Comparison of ENCODE assay signal across 8 mouse cellular contexts in the genomic region with DNA sequence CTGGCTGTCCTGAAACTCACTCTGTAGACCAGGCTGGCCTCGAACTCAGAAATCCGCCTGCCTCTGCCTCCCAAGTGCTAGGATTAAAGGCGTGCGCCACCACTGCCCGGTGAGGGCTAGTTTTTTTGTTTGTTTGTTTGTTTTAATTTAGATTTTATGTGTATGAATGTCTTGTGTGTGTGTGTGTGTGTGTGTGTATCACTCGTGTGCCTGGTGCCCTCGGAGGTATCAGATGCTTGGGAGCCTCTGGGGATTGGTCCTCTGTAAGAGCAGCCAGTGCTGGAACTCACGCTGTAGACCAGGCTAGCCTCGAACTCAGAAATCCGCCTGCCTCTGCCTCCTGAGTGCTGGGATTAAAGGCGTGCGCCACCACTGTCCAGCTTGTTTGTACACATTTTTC. TPM values are rescaled to one million over a fixed set of nuclear protein-coding genes. Genes with fewer than 3 reads are reported as not detected.
DNase-seq lines count a peak whose midpoint lies in the region; ATAC-seq and TF ChIP-seq lines count a peak whose summit lies in the region.
"Not testable (repeated sequence)": the region's sequence is repeated elsewhere in the genome, so short reads cannot be mapped to it uniquely, and the experiment has no call there.

No protein-coding gene starts in this region.

- WGBS in embryonic facial prominence, embryonic 10.5 days, result 70% methylated on average over 12 of the region's 12 CpGs
- 67% methylated on average over 12 of the region's 12 CpGs for WGBS in forebrain, embryonic 16.5 days
- WGBS in hindbrain, embryonic 12.5 days, result 69% methylated on average over 12 of the region's 12 CpGs
- 79% methylated on average over 10 of the region's 12 CpGs for WGBS in kidney, postnatal 0 days
- 56% methylated on average over 12 of the region's 12 CpGs for WGBS in liver, embryonic 15.5 days (ENCODE audit: insufficient replicate concordance)
- 66% methylated on average over 12 of the region's 12 CpGs for WGBS in midbrain, embryonic 15.5 days
- WGBS in stomach, embryonic 15.5 days, result 66% methylated on average over 12 of the region's 12 CpGs

- ATAC-seq in forebrain, embryonic 16.5 days, result peak; percentile 15
- peak; percentile 20; the same call in 1 of the 2 replicates for ATAC-seq in hindbrain, embryonic 12.5 days (ENCODE audit: low FRiP score)
- ATAC-seq in kidney, postnatal 0 days (replicated peaks; ENCODE audit: low FRiP score, low read depth); liver, embryonic 15.5 days (ENCODE audit: insufficient read depth); stomach, embryonic 15.5 days (ENCODE audit: insufficient read depth, low FRiP score, low read depth): not testable (repeated sequence)
- ATAC-seq in midbrain, embryonic 15.5 days (replicated peaks), result peak; percentile 37

- peaks cover 21% of the 10 kb centered on the region for H3K36me3 ChIP-seq in E14TG2a.4 (ENCODE audit: insufficient read depth, low read length)
- peaks cover 27% of the 10 kb centered on the region for H3K36me3 ChIP-seq in embryonic facial prominence, embryonic 10.5 days (replicated peaks)
- not testable (repeated sequence) for H3K36me3 ChIP-seq in forebrain, embryonic 16.5 days (ENCODE audit: control insufficient read depth, insufficient read depth); hindbrain, embryonic 12.5 days; kidney, postnatal 0 days (ENCODE audit: insufficient read depth, low read length); midbrain, embryonic 15.5 days (replicated peaks); stomach, embryonic 15.5 days
- peaks cover 20% of the 10 kb centered on the region for H3K36me3 ChIP-seq in liver, embryonic 15.5 days (replicated peaks)

- H3K4me3 ChIP-seq in E14TG2a.4 (replicated peaks; ENCODE audit: low read length), result peak overlapping the region; percentile 77
- H3K4me3 ChIP-seq in embryonic facial prominence, embryonic 10.5 days, result peak overlapping the region; percentile 63
- H3K4me3 ChIP-seq in forebrain, embryonic 16.5 days (replicated peaks; ENCODE audit: low read length), result peak overlapping the region; percentile 66
- H3K4me3 ChIP-seq in hindbrain, embryonic 12.5 days, result peak overlapping the region; percentile 46
- peak overlapping the region; percentile 45 for H3K4me3 ChIP-seq in kidney, postnatal 0 days (replicated peaks; ENCODE audit: low read depth, low read length)
- peak overlapping the region; percentile 77 for H3K4me3 ChIP-seq in liver, embryonic 15.5 days (replicated peaks)
- H3K4me3 ChIP-seq in midbrain, embryonic 15.5 days, result peak overlapping the region; percentile 46
- H3K4me3 ChIP-seq in stomach, embryonic 15.5 days (replicated peaks), result peak overlapping the region; percentile 51

- H3K4me1 ChIP-seq in E14TG2a.4 (replicated peaks; ENCODE audit: low read depth, low read length), result peaks cover 26% of the 10 kb centered on the region
- not testable (repeated sequence) for H3K4me1 ChIP-seq in embryonic facial prominence, embryonic 10.5 days; kidney, postnatal 0 days (replicated peaks; ENCODE audit: insufficient read depth, low read length); midbrain, embryonic 15.5 days; stomach, embryonic 15.5 days
- peaks cover 11% of the 10 kb centered on the region for H3K4me1 ChIP-seq in forebrain, embryonic 16.5 days (replicated peaks; ENCODE audit: control insufficient read depth, insufficient read depth, low read length)
- peaks cover 15% of the 10 kb centered on the region; the same call in 1 of the 2 replicates for H3K4me1 ChIP-seq in hindbrain, embryonic 12.5 days
- H3K4me1 ChIP-seq in liver, embryonic 15.5 days (replicated peaks), result peaks cover 47% of the 10 kb centered on the region

- not testable (repeated sequence) for H3K27me3 ChIP-seq in E14TG2a.4 (ENCODE audit: insufficient read depth, low read length); embryonic facial prominence, embryonic 10.5 days (replicated peaks; ENCODE audit: low read depth, poor library complexity, severe bottlenecking); forebrain, embryonic 16.5 days (replicated peaks; ENCODE audit: control insufficient read depth, insufficient read depth, low read length); hindbrain, embryonic 12.5 days; kidney, postnatal 0 days (ENCODE audit: insufficient read depth, low read length); liver, embryonic 15.5 days; midbrain, embryonic 15.5 days (replicated peaks); stomach, embryonic 15.5 days (replicated peaks)

- not testable (repeated sequence) for DNase-seq in embryonic facial prominence, embryonic 10.5 days (ENCODE audit: low spot score); kidney, postnatal 0 days (ENCODE audit: low spot score)

- peak overlapping the region; percentile 92 for H3K27ac ChIP-seq in embryonic facial prominence, embryonic 10.5 days (replicated peaks)
- H3K27ac ChIP-seq in forebrain, embryonic 16.5 days (ENCODE audit: low read length), result peak overlapping the region; percentile 99
- H3K27ac ChIP-seq in hindbrain, embryonic 12.5 days, result peak overlapping the region; percentile 95
- peak overlapping the region; percentile 89 for H3K27ac ChIP-seq in kidney, postnatal 0 days
- H3K27ac ChIP-seq in liver, embryonic 15.5 days (replicated peaks), result peak overlapping the region; percentile 92
- H3K27ac ChIP-seq in midbrain, embryonic 15.5 days, result peak overlapping the region; percentile 98
- peak overlapping the region; percentile 96 for H3K27ac ChIP-seq in stomach, embryonic 15.5 days

- H3K9me3 ChIP-seq in E14TG2a.4 (ENCODE audit: low read length); embryonic facial prominence, embryonic 10.5 days; forebrain, embryonic 16.5 days (ENCODE audit: control insufficient read depth, low read length); hindbrain, embryonic 12.5 days (replicated peaks); kidney, postnatal 0 days (replicated peaks; ENCODE audit: low read length); liver, embryonic 15.5 days (replicated peaks); midbrain, embryonic 15.5 days; stomach, embryonic 15.5 days: not testable (repeated sequence)

- peak overlapping the region; percentile 78 for H3K4me2 ChIP-seq in forebrain, embryonic 16.5 days (ENCODE audit: low read length)
- H3K4me2 ChIP-seq in hindbrain, embryonic 12.5 days (replicated peaks), result peak overlapping the region; percentile 69
- peak overlapping the region; percentile 78 for H3K4me2 ChIP-seq in kidney, postnatal 0 days (ENCODE audit: low read length)
- peak overlapping the region; percentile 87 for H3K4me2 ChIP-seq in liver, embryonic 15.5 days
- H3K4me2 ChIP-seq in midbrain, embryonic 15.5 days, result peak overlapping the region; percentile 71
- H3K4me2 ChIP-seq in stomach, embryonic 15.5 days, result peak overlapping the region; percentile 61

- not testable (repeated sequence) for TF ChIP-seq CTCF in E14TG2a.4 (conservative IDR thresholded peaks at IDR 0.05; ENCODE audit: low read length); kidney, postnatal 0 days (IDR thresholded peaks at IDR 0.05; ENCODE audit: low read depth)

- H3K9ac ChIP-seq in forebrain, embryonic 16.5 days (replicated peaks; ENCODE audit: low read depth, low read length), result peak overlapping the region; percentile 81
- peak overlapping the region; percentile 66 for H3K9ac ChIP-seq in hindbrain, embryonic 12.5 days
- peak overlapping the region; percentile 46 for H3K9ac ChIP-seq in kidney, postnatal 0 days (ENCODE audit: low read depth, low read length)
- H3K9ac ChIP-seq in liver, embryonic 15.5 days, result peak overlapping the region; percentile 67
- peak overlapping the region; percentile 63 for H3K9ac ChIP-seq in midbrain, embryonic 15.5 days
- not testable (repeated sequence) for H3K9ac ChIP-seq in stomach, embryonic 15.5 days

RNA-seq across cellular contexts. Expression of a gene that starts 22.5 kb away (rescaled TPM):
- 369 and 371 TPM in 2 replicates for polyA plus RNA-seq in embryonic facial prominence, embryonic 10.5 days (2016; fragmentation: Nextera tagmentation; extraction: Ambion mirVana)
- 185 and 205 TPM in 2 replicates for polyA plus RNA-seq in forebrain, embryonic 16.5 days (2015; fragmentation: Nextera tagmentation; extraction: Ambion mirVana)
- 265 and 297 TPM in 2 replicates for polyA plus RNA-seq in hindbrain, embryonic 12.5 days (2016; fragmentation: Nextera tagmentation; extraction: Ambion mirVana)
- 128 and 151 TPM in 2 replicates for polyA plus RNA-seq in kidney, postnatal 0 days (2015; fragmentation: Nextera tagmentation; extraction: Ambion mirVana)
- polyA plus RNA-seq in liver, embryonic 15.5 days (2015; fragmentation: Nextera tagmentation; extraction: Ambion mirVana), result 117 and 129 TPM in 2 replicates
- 116 and 123 TPM in 2 replicates for polyA plus RNA-seq in midbrain, embryonic 15.5 days (2015; fragmentation: Nextera tagmentation; extraction: Ambion mirVana)
- 159 and 180 TPM in 2 replicates for polyA plus RNA-seq in stomach, embryonic 15.5 days (2015; fragmentation: Nextera tagmentation; extraction: Ambion mirVana)

RNA-seq across cellular contexts. Expression of a gene that starts 44.2 kb away (rescaled TPM):
- 73.2 and 78.5 TPM in 2 replicates for polyA plus RNA-seq in embryonic facial prominence, embryonic 10.5 days (2016; fragmentation: Nextera tagmentation; extraction: Ambion mirVana)
- polyA plus RNA-seq in forebrain, embryonic 16.5 days (2015; fragmentation: Nextera tagmentation; extraction: Ambion mirVana), result 71.4 and 74.9 TPM in 2 replicates
- 77.4 and 79.3 TPM in 2 replicates for polyA plus RNA-seq in hindbrain, embryonic 12.5 days (2016; fragmentation: Nextera tagmentation; extraction: Ambion mirVana)
- 41.5 and 42.5 TPM in 2 replicates for polyA plus RNA-seq in kidney, postnatal 0 days (2015; fragmentation: Nextera tagmentation; extraction: Ambion mirVana)
- 5.9 and 6.6 TPM in 2 replicates for polyA plus RNA-seq in liver, embryonic 15.5 days (2015; fragmentation: Nextera tagmentation; extraction: Ambion mirVana)
- 59.3 and 63.1 TPM in 2 replicates for polyA plus RNA-seq in midbrain, embryonic 15.5 days (2015; fragmentation: Nextera tagmentation; extraction: Ambion mirVana)
- 30.9 and 33.2 TPM in 2 replicates for polyA plus RNA-seq in stomach, embryonic 15.5 days (2015; fragmentation: Nextera tagmentation; extraction: Ambion mirVana)

RNA-seq across cellular contexts. Expression of a gene that starts 47.1 kb away (rescaled TPM):
- polyA plus RNA-seq in embryonic facial prominence, embryonic 10.5 days (2016; fragmentation: Nextera tagmentation; extraction: Ambion mirVana), result 120 and 133 TPM in 2 replicates
- polyA plus RNA-seq in forebrain, embryonic 16.5 days (2015; fragmentation: Nextera tagmentation; extraction: Ambion mirVana), result 9.4 and 10.2 TPM in 2 replicates
- polyA plus RNA-seq in hindbrain, embryonic 12.5 days (2016; fragmentation: Nextera tagmentation; extraction: Ambion mirVana), result 12.8 and 13.8 TPM in 2 replicates
- 12.9 and 15.2 TPM in 2 replicates for polyA plus RNA-seq in kidney, postnatal 0 days (2015; fragmentation: Nextera tagmentation; extraction: Ambion mirVana)
- polyA plus RNA-seq in liver, embryonic 15.5 days (2015; fragmentation: Nextera tagmentation; extraction: Ambion mirVana), result 11.8 and 15.6 TPM in 2 replicates
- 10.6 and 11.1 TPM in 2 replicates for polyA plus RNA-seq in midbrain, embryonic 15.5 days (2015; fragmentation: Nextera tagmentation; extraction: Ambion mirVana)
- polyA plus RNA-seq in stomach, embryonic 15.5 days (2015; fragmentation: Nextera tagmentation; extraction: Ambion mirVana), result 2.8 and 3.0 TPM in 2 replicates

RNA-seq across cellular contexts. Expression of a gene that starts 57.8 kb away (rescaled TPM):
- 33.4 and 36.1 TPM in 2 replicates for polyA plus RNA-seq in embryonic facial prominence, embryonic 10.5 days (2016; fragmentation: Nextera tagmentation; extraction: Ambion mirVana)
- polyA plus RNA-seq in forebrain, embryonic 16.5 days (2015; fragmentation: Nextera tagmentation; extraction: Ambion mirVana), result 35.6 and 35.9 TPM in 2 replicates
- polyA plus RNA-seq in hindbrain, embryonic 12.5 days (2016; fragmentation: Nextera tagmentation; extraction: Ambion mirVana), result 32.4 and 36.8 TPM in 2 replicates
- 48.7 and 55.5 TPM in 2 replicates for polyA plus RNA-seq in kidney, postnatal 0 days (2015; fragmentation: Nextera tagmentation; extraction: Ambion mirVana)
- polyA plus RNA-seq in liver, embryonic 15.5 days (2015; fragmentation: Nextera tagmentation; extraction: Ambion mirVana), result 11.8 and 13.3 TPM in 2 replicates
- polyA plus RNA-seq in midbrain, embryonic 15.5 days (2015; fragmentation: Nextera tagmentation; extraction: Ambion mirVana), result 34.3 and 36.1 TPM in 2 replicates
- polyA plus RNA-seq in stomach, embryonic 15.5 days (2015; fragmentation: Nextera tagmentation; extraction: Ambion mirVana), result 31.9 and 36.8 TPM in 2 replicates

RNA-seq across cellular contexts. Expression of a gene that starts 59.8 kb away (rescaled TPM):
- 7.6 and 10.2 TPM in 2 replicates for polyA plus RNA-seq in embryonic facial prominence, embryonic 10.5 days (2016; fragmentation: Nextera tagmentation; extraction: Ambion mirVana)
- polyA plus RNA-seq in forebrain, embryonic 16.5 days (2015; fragmentation: Nextera tagmentation; extraction: Ambion mirVana), result 13.8 and 14.4 TPM in 2 replicates
- polyA plus RNA-seq in hindbrain, embryonic 12.5 days (2016; fragmentation: Nextera tagmentation; extraction: Ambion mirVana), result 9.2 and 12.1 TPM in 2 replicates
- 24.0 and 27.1 TPM in 2 replicates for polyA plus RNA-seq in kidney, postnatal 0 days (2015; fragmentation: Nextera tagmentation; extraction: Ambion mirVana)
- polyA plus RNA-seq in liver, embryonic 15.5 days (2015; fragmentation: Nextera tagmentation; extraction: Ambion mirVana), result 6.6 and 7.0 TPM in 2 replicates
- polyA plus RNA-seq in midbrain, embryonic 15.5 days (2015; fragmentation: Nextera tagmentation; extraction: Ambion mirVana), result 18.8 and 22.2 TPM in 2 replicates
- 25.2 and 26.7 TPM in 2 replicates for polyA plus RNA-seq in stomach, embryonic 15.5 days (2015; fragmentation: Nextera tagmentation; extraction: Ambion mirVana)
